Mouse (Mus musculus) A20 (cell line): ENCODE data around the gene Mea1.

Experiments used
- DNase-seq: peaks from one replicate; pipeline ENCODE4 v3.0.0-alpha.2; 2011; ENCODE audit warnings: low read depth, low spot score

Mea1 gene

GRCm38 (mm10) chr17:46669911-46670310 lies 8.7 kb upstream of the Mea1 start:
- DNase-seq, result no peak

GRCm38 (mm10) chr17:46673850-46674529 lies 4.6 kb upstream of the Mea1 start, which contains the start of gene Rrp36:
Rrp36 (minus strand) TSS chr17:46674352.
- DNase-seq, result peak; percentile 94

DNA sequence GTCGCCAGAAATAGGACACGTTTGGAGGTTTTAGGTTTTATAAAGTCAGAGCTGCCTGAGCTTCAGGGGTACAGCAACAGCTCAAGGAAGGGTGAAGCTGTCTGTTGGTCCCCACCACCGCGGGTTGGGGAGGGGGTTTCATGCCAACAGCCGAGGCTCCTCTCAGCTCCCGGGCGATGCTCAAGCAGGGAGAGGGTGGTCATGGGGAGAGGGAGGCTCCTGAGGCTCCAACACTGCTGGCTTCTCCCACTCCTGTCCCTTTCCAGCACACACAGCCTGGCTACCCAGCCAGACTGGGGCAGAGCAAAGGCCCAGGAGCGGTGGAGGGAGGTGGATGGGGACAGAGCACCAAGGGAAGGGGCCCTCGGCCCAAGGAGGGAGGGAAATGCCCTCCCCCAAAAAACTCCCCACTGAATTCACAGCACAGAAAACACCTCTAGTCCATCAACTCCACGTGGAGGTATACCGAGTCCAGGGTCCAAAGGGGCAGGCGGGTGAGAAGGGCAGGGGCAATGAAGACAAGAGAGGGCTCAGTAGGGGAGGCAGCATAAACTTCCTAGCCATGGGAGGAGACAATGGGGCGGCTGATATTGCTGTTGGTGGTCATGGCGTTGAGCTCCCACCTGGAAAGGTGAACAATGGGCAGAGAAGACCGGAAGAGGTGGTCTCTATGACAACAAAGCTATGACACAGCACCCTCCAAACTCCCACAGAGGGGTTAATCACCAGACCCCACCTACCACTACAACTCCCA lies 3.9 kb upstream of the Mea1 start:
- no peak for DNase-seq

GRCm38 (mm10) chr17:46678911-46679310 lies 318 bp downstream of the Mea1 start:
- no peak for DNase-seq

DNA sequence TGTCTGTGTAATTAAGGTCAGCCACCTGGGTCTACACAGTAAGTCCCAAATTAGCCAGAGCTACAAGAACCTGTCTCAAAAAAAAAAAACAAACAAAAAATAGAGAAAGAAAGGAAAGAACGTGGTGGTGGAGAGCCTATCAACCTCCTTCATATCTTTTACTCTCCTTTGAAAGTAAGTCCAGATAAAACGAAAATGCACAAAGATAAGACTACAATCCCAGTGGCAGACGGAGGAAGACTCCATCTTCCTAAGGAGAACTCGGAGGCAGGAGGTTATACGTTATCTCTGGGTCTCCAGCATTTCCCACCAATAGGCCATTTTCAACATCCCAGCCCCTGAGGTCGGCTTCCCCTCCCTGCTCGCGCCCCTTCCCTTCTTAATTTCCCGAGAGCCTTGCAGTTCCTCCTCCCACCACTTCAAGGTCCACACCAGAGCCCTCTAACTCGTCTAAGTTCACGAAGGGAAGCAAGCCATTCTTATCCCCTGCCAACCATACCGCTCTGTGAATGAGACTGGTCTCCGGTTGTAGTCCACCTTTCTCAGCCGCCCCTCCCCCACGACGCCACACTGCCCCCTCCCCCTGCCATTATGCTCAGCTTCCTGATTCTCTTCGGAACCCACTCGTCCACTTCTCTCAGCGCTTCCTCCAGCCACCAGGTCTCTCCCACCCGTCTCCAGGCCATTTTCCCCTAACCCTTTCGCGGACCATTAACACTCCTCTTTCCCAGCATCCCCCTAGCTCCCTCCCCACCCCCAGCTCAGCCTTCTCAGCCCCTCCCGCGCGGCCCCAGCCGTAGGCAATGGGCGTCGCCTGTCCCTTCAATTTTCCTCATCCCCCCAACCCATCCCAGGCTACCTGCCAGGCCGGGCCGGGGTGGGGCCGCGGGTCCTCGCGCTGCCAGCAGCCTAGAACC lies 1.5 kb downstream of the Mea1 start:
- peak; percentile 75 for DNase-seq

DNA sequence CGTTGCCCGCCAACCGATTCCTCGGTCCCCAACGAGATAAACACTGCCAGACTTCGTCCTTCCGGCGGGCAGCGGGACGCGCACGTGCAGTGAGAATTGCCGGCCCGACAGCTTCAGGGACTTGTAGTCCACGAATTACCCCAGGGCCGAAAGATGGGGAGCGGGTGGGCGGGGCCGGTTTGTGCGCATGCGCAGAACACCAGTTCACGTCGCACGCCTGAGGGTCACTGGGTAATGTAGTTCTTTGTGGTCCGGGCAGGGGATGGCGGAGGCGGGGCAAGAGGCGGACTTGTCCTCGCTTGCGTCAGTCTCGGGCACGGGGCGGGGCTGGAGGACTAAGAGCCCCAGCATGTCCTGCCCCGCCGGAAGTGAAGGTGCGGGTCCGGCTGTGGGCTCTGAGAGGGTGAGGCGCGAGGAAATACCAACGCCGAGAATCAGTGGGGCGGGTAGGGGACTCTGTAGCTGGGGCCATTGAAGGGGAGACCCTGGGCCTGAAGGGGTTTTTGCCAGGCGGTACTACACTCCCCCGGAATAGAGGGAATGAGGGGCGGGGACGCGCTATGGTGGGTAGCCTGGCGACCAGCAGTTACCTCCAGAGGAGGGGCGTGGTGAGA lies 2.3 kb downstream of the Mea1 start, which contains the start of gene Klhdc3:
Gene Klhdc3 (minus strand): TSS at position 155 of the 614 bp plus-strand sequence.
- peak; percentile 99 for DNase-seq

DNA sequence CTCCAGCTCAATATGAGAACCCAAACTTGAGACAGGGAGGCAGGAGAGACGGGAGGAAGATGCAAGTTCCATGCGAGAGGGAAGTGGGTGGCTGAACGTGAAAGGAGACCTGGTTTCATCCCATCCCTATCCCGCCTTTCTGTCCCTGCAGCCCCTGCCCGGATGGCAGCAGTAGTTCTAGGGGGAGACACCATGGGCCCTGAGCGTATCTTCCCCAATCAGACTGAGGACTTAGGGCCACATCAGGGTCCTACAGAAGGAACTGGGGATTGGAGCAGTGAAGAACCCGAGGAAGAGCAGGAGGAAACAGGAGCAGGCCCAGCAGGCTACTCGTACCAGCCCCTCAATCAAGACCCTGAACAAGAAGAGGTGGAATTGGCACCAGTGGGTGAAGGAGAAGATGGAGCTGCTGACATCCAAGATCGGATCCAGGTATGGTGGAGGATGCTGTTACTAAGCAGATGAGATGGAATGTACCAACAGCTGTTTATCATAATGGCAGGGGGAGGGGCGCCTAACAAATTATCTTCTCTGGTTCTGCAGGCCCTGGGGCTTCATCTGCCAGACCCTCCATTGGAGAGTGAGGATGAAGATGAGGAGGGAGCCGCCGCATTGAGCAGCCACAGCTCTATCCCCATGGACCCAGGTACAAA lies 3.0 kb downstream of the Mea1 start:
- DNase-seq, result peak; percentile 49

DNA sequence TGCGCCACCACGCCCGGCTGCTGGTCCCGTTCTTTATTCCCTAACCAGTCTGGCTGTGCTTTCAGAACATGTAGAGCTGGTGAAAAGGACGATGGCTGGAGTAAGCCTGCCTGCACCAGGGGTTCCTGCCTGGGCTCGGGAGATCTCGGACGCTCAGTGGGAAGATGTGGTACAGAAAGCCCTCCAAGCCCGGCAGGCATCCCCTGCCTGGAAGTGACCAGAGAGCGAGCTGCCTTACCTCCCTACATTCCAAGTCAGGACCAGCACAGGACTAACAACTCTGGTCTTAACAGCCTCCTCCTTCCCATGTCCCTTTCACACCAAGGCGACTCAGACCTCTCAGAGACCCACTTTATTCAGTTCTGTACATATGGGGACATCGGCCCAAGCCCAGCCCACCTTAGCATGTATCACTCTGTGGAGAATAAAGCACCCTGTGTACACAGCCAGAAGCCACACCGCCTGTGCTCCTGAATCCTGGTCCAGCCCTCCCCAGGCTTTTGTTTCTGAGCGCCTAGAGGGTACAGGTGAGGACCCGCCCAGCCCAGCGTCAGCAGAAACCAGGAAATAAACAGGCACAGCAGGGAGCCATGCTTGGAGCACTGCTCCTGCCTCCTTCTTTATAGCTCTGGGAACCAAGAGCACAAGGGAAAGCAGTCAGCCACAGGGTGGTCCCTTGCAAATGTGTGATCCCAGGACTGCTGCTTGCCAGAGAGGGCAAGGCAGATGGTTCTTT lies 4.2 kb downstream of the Mea1 start:
- DNase-seq, result no peak

DNA sequence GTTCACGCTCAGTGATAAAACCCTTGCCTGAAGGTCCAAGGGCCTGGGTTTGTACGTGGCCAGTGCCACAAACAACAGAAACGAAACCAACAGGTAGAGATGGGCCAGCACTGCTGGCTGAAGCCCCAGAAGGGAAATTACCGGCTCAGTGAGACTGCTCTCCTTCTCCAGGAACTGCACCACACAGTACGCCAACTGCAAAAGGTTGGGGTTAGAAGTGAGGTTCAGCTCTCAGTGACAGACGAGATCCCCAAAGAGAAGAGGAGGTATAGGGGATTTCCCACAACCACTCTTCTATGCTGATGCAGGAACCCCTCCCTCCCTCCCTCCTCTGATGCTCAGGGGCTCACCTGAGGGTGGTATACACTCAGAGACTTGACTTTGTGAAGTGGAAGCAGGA lies 7.3 kb downstream of the Mea1 start:
- DNase-seq, result no peak

- no peak for DNase-seq
Observed at GRCm38 (mm10) chr17:46690665-46691064, 12.1 kb downstream of the Mea1 start.

DNA sequence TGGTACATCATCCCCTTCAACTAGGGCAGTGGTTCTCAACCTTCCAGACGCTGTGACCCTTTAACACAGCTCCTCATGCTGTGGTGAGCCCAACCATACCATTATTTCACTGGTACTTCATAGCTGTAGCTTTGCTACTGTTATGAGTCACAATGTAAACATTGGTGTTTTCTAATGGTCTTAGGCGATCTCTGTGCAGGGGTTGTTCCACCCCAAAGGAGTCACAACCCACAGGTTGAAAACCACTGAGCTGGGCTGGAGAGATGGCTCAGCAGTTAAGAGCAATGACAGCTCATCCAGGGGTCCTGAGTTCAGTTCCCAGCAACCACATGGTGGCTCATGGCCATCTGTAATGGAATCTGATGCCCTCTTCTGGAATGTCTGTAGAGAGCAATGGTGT lies 12.8 kb downstream of the Mea1 start:
- no peak for DNase-seq

DNA sequence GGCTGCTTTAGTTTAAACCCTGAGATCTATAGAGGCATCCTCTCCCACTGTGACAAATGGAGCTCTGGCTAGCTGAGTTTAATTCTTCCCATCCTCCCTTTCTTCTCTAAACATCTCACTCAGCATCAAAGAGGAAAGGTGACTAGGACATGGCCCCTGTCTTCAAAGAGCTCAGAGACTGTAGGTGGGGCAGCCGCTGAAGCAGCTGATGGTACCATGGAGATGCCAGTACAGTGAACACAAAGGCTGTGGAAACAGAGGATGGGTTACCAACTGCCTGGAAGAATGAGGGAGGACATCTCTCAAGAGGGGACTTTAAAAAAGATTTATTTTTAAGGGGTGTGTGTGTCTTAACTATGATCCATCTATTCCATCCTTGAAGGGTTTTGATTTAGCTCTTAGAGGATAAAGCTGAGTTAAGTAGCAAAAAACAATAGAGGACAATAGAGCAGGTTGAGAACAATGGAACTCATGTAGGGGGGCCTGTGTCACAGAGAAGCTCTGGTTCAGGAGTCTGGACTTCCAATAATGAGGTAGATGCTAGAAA lies 16.0 kb downstream of the Mea1 start:
- DNase-seq, result no peak

DNA sequence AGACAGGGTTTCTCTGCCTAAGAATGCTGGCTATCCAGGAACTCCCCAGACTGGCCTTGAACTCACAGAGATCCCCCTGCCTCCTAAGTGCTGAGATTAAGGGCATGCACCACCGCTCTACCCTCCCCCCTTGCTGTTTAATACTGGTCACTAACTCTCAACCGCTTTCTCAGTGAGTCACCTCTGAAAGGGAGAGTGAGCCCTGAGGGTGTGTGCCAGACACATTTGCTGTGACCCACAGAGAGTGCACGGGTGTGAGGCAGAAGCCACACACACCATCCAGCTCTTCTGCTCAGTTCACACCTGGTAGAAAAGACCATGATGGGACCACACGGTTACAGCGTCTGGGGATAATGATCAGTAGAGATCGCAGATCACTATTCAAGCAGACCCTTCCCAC lies 19.9 kb downstream of the Mea1 start:
- DNase-seq, result no peak

GRCm38 (mm10) chr17:46699245-46699644 lies 20.7 kb downstream of the Mea1 start:
- DNase-seq, result no peak

- DNase-seq, result no peak
Observed at GRCm38 (mm10) chr17:46699912-46700311, 21.3 kb downstream of the Mea1 start.

DNA sequence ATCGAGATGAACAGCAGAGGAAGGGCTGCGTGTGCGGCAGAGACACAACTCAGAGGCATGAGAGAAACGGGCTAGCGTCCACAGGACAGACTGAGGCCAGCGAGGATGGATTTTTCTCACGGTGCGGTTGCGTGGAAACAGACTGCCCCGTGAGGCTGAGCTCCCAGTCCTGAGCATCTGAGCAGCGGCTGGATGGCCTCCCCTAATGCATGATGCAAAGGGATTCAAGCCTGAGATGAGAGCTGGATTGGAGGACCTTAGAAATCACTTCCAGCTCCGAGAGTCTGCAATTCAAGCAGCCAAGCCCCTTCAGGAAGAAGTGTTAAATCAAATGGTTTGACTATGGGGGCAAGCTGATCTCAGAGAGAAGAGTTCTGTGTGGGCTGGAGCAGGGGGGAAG lies 22.9 kb downstream of the Mea1 start:
- no peak for DNase-seq

- DNase-seq, result no peak
Observed at GRCm38 (mm10) chr17:46702100-46702499, 23.5 kb downstream of the Mea1 start.

- DNase-seq, result no peak
Observed at GRCm38 (mm10) chr17:46702506-46702905, 23.9 kb downstream of the Mea1 start.

DNA sequence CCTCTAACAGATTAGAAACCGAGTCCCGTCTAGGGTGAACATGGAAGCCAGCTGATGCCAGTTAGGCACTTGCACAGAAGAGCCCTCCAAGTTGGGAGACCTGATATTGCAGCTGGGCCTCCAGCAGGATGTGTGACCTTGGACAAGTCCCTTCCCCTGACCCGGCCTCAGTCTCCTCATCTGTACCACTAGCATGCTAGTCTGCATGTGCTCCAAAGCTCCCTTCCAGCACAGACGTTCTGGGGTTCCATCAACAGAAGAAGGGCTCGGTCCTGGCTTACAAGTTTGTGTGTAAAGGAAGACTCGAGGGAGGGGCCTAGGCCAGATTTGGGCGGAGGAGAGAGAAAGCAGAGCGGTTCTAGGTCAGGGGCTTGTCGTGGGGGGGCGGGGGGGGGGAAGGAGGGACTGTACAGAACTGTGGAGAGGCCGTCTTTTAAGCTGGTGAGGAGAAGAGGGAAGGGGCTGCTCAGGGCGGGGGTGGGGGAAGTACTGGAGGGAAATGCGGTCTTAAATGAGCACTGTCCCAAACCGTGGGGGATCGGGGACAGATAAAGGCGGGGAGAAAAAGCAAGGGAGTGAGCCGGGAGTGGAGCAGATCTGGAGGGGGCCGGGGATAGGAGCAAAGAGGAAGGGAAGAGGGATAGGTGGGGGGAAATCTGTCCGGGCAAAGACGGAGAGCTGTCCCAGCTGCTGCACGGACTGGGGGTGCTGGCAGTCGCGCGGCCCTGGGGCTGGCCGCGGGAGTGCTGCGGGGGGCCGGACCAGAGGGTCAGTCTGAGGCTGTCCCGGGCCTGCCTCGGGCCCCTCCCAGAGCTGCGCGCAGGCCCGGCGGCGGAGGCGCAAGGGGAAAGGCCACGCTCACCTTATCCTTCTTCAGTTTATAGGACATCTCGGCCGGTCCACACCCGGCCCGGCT lies 25.6 kb downstream of the Mea1 start:
- peak; percentile 37 for DNase-seq
